Mouse (Mus musculus) splenic B cell, adult 2 months (primary cell): ENCODE data around the gene Pomt2.

Experiments
- DNase-seq: peaks from one replicate; pipeline ENCODE4 v3.0.0-alpha.2; 2011; ENCODE audit warnings: low read depth, low spot score
- H3K27me3 ChIP-seq: 2 replicates; pipeline ENCODE4 v1.6.1; 2012; ENCODE audit warnings: mild to moderate bottlenecking, low read length, moderate library complexity, mixed read lengths; ENCODE audit not compliant: control insufficient read depth, poor library complexity, insufficient read depth, severe bottlenecking
- H3K36me3 ChIP-seq: 2 replicates; pipeline ENCODE4 v1.6.1; 2012; ENCODE audit warnings: mild to moderate bottlenecking, low read length, moderate library complexity, mixed read lengths; ENCODE audit not compliant: control insufficient read depth, poor library complexity, insufficient read depth, severe bottlenecking

Gene Pomt2

DNA sequence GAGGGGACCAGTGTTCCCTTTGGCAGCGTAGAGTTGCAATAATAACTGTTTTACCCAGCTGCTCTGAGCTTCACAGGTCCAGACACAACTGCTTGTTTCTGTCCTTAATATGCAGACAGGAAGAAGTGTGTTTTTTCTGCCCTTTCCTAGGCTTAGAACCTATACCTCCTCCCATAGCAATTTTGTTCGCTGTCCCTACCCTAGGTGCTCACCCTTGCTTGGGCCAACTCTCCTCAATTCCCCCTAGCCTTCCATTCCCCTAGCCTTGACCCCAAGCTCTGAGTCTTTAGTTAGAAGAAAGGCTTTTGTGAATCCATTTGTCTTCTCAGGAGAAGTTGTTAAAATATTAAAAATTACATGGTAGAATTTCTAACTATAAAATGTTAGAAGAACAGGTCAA, 9.0 kb downstream of the Pomt2 start:
- no peak for DNase-seq
- 0 out of 2 replicates have a peak, but pooled peaks cover 3% of the 10 kb centered on the region for H3K36me3 ChIP-seq

DNA sequence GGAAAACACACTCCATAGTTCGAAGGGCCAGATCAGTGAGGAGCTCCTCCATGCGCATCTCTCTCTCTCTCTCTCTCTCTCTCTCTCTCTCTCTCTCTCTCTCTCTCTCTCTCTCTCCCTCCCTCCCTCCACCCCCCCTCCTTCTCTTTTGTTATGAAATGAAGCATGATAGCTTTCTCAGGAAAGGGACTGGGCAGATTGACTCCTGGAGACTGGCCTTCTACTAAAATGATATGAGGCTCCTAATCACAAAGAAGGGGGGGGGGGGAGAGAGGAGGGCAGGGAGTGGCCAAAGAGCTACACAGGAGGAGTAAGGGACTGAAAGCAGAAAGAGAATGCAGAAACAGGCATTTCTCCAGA, 9.4 kb downstream of the Pomt2 start:
- 0 out of 2 replicates have a peak, but pooled peaks cover 3% of the 10 kb centered on the region for H3K36me3 ChIP-seq
- H3K27me3 ChIP-seq: no peaks in the 10 kb centered on the region
- no peak for DNase-seq

More for the DNA sequence above, 9.0 kb downstream of the Pomt2 start:
- no peaks in the 10 kb centered on the region for H3K27me3 ChIP-seq

DNA sequence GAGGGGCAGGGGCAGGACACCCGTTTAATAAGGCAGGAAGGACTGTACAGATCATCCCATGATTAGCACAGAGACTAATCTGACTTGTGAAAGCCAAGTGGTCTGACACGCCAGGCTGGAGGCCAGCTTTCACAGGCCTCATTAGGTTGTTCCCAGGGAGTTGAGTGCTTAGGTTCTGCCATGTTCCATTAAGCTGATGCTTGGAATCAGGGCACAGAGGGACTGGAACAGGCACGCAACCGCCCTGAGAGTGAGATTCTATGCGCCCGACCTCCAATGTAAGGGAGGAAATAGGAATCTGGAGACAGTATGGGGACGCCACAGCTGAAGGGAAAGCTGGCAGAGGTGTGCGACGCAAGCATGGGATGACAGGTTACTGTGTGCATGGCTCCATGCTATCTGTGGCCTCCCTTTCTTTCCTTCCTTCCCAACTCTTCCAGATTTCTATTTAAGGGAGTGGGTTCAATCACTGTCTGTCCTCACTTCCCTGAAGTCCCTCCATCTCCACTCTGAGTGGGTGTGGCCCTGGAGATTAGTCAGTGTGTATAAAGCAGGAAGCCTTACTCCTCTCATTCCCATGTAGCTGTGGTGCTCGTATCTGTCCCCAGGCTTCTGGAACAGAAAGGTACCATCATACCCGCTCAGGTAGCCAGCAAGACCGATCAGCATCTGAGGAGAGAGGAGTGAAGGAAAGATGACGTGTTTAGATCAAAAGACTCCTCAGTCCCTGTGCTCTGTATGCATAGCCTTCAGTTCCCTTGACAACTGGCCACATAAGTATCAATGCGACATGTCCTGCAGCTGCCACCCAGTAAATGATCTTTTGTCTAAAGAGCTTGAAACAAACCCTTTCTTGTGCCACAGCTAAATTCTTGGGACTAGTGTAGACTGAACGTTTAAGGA, 10.1 kb downstream of the Pomt2 start:
- Histone ChIP-seq H3K27me3 (no peaks in the 10 kb centered on the region), H3K36me3 (0 out of 2 replicates have a peak, but pooled peaks cover 3% of the 10 kb centered on the region)
- DNase-seq: no peak

DNA sequence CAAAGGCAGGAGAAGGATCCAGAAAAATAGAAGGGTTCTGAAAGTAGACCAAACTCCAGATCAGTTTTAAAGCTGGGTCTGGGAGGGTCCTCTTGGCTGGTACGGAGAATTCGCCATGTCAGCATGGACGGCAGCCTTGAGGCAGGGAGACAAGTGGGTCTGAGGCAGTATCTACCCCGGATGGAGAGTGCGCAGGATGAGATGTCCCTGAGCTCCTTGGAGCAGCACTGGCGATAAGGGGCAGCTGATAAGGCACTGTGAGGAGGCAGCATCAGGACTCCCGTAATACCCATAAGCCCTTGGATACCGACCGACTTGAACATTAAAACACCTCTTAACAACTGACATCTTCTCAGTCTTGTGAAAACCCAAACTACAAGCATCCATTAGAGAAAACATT, 15.0 kb downstream of the Pomt2 start:
- Histone ChIP-seq H3K27me3 (no peaks in the 10 kb centered on the region), H3K36me3 (0 out of 2 replicates have a peak, but pooled peaks cover 3% of the 10 kb centered on the region)
- no peak for DNase-seq

DNA sequence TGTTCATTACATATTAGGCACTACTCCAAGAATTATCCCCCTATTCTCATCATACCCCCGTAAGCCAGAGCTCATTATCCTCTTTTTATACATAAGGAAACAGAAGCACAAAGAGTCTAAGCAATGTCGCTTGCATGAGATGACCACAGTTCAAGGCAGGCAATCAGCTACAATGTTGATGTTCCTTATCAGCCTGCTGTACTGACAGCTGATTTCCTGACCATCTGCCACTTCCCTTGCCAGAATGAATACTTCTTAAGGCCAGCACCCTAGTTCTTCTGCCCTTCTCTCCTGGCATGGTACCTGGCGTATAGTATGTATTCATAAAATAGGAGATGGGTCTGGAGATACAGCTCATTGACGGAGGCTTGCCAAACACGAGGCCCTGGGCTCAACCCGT, 15.6 kb downstream of the Pomt2 start:
- DNase-seq: no peak
- no peaks in the 10 kb centered on the region for H3K36me3 ChIP-seq
- no peaks in the 10 kb centered on the region for H3K27me3 ChIP-seq

DNA sequence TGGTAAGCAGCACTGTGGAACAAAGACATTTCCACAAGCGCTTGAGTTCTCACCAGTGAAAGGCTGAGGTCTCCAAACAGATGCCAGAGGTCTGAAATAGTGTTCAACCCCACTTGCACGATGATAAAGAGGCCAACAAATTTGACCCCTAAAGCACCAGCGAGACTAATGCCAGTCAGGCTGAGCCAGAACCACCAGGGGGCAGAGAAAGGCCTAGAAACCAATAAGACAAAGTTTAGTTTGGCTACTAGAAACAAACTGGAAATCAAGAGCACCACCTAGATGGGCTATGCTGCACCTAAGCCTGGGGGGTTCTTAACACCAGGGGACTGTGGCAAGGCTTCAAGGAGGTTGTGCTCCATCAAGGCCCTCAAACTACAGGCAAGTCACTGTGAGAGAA, 16.1 kb downstream of the Pomt2 start:
- H3K36me3 ChIP-seq: no peaks in the 10 kb centered on the region; the same call in 1 of the 2 replicates
- H3K27me3 ChIP-seq: no peaks in the 10 kb centered on the region
- peak; percentile 70 for DNase-seq

DNA sequence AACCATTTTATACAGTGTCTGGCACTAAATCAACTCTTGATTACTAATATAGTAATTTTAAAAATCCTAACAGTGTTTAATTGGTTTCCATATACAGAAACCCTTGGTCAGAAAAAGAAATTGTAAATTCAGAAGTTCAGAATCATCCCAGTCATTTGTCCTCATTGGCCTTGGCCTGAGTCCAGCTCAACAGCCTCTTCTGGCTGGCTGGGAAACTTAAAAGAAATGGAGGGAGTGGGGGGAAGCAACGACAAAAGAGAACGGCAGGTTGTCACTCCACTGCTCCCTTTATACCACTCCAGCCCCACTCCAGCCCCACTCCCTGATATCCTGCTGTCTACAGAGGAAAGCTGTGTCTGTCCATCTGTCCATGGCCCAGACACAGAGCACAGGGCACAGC, 16.6 kb downstream of the Pomt2 start:
- no peak for DNase-seq
- Histone ChIP-seq H3K36me3 (no peaks in the 10 kb centered on the region; the same call in 1 of the 2 replicates), H3K27me3 (no peaks in the 10 kb centered on the region)

DNA sequence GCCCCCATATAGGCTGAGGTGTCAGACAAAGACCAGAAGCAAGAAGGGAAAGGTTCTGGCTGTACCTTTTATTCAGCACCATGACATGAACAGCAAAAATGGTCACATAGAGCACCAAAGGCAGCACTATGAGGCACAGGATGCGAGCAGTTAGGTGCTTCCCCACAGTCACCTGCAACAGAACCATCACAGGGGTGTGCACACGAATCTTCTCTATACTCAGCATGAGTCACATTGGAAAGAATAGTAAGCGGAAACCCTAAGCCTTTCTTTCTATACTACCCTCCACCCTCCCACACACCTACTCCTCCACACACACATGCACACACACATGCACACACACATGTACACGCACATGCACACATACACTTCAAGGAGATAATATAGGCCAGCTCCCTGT, 17.5 kb downstream of the Pomt2 start:
- no peaks in the 10 kb centered on the region; the same call in 1 of the 2 replicates for H3K36me3 ChIP-seq
- H3K27me3 ChIP-seq: no peaks in the 10 kb centered on the region
- DNase-seq: no peak

DNA sequence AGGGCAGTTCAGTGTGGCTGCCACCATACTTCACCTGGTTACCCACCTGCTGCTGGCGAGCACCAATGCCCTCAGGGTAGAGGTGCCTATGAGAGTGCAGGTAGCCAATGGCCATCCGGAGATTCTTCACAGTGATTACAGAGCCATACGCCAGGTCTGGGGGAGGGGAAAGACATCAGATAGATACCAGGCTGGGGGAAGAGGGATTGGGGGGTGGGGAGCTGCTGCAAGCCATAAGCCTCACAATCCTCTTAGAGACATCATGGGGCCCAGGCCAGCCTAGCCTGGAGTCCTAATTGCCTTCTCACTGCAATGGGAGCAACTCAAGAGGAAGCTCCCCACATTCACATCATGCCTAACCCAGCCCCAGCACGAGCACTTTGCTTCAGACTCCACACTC, 20.5 kb downstream of the Pomt2 start:
- DNase-seq: no peak
- Histone ChIP-seq H3K27me3 (no peaks in the 10 kb centered on the region), H3K36me3 (no peaks in the 10 kb centered on the region; the same call in 1 of the 2 replicates)

DNA sequence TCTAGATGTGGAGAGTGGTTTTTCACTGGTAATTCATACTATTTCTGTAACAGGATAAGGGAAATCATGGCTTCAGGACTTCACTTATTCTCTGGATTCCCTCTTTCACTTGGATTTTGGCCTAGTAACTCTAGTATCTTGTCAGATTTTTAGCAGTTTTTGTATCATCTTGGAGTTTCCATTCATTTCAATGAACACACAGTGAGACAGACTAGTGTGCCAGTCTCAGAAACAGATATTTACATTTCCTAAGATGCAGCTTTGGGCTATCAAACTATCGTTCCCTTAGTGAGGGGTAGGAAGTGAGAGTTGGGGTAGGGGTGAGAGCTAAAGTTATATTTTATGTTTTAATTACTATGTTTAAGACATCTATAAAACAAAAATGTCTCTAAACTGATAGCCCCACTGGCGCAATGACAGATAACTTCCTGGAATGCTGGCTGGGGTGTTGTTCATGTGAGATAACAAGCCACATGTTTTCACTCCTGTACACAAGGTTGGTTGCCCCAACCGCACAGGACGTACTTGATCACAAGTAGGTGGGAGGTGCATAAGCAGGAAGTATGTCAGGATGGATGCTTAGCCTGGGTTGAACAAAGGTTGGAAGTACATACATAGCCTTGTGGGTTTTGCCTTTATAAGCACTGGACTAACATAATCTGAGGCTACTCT, 25.7 kb downstream of the Pomt2 start:
- Histone ChIP-seq H3K27me3 (no peaks in the 10 kb centered on the region), H3K36me3 (no peaks in the 10 kb centered on the region; the same call in 1 of the 2 replicates)
- no peak for DNase-seq

DNA sequence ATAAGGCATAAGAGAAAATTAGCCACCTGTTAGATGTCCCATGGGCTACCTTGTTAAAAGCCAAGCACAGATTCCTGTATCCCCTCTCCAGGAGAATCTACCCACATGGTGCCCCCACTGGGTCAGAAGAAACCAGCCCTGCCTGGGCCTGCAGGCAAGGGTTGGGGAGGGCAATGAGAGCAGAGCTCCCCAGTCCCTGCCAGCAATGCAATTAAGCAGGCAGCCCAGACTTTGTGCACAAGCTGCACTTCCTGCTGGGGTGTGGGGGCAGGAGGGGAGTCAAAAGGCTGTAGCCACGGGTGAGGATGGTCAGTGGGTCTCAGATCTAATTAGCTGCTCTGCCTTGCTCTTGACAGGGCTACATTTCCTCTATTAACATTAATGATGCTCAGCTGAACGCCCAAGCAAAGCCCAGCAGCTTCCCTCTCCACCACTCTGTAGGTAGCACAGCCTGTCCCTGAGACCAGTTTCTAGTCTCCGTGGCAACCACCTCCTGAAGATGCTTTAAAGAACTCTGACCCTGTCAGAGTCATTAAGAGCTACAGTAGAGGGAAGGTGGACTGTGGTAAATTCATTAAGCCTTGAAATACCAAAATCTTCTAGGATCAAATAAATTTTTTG, 40.3 kb downstream of the Pomt2 start:
- Histone ChIP-seq H3K27me3 (no peaks in the 10 kb centered on the region), H3K36me3 (no peaks in the 10 kb centered on the region)
- DNase-seq: no peak

DNA sequence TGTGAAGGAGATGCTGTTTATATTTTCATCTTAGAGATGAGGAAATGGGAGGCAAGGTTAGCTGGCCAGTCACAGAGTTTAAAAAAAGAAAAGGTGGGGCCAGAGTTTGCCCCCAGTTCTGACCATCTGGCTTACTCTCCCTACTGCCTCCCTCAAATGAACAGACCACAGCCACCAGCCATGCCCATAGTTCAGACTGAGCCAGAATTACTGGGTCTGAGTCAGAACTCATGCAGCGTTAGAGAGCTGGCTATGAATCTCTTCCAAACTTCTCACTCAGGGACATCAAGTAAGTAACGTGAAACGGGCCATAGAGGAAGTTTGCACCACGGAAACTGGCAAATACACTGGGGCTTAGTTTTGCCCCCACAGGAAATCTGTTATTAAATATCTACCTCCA, 43.0 kb downstream of the Pomt2 start:
- Histone ChIP-seq H3K36me3 (no peaks in the 10 kb centered on the region), H3K27me3 (no peaks in the 10 kb centered on the region)
- DNase-seq: no peak

DNA sequence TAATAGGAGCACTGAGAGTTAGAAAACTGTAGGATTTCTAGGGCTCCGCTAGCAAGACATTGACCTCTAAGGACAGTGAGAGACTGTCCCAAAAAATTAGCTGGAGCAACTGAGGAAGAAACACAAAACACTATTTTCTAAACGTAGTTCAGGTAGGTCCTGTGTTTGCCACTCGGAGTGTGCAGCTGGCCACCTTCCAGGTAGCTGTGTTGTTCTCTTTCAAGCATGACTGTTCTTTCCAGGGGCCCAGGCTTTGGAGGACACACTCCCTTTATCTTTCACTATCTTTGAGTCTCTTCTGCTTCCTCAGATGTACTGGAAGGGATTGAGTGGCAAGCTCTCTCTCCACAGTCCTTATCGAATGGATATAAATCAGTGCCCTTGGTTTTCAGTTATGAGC, 44.3 kb downstream of the Pomt2 start:
- no peaks in the 10 kb centered on the region for H3K27me3 ChIP-seq
- no peaks in the 10 kb centered on the region for H3K36me3 ChIP-seq
- DNase-seq: no peak

DNA sequence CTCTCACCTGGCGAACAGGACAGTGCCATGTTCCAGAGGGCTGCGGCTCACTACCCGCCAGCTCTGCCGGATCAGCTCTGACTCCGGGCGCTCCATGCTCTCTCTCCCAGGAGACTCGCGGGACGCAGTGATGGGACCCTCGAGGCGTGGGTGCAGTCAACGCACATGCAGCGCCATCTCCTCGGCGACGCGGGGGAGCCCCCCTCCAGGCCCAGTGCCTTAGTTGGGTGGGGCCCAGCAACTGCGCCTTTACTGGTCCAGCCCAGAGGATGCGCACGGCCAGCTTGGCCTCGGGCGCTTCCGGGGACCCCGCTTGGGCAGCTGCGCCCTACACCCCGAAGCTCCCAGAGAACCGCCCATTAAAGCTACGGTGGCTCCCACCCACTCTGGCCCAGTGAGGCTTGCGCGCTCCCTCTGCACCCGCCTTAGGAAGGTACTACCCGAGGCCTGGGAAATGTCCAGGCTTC, 45.6 kb downstream of the Pomt2 start, which contains the start of gene Ngb:
Gene Ngb, minus strand, starts transcription at position 375 of the 467 bp plus-strand sequence.
- Histone ChIP-seq H3K27me3 (no peaks in the 10 kb centered on the region), H3K36me3 (no peaks in the 10 kb centered on the region)
- no peak for DNase-seq

DNA sequence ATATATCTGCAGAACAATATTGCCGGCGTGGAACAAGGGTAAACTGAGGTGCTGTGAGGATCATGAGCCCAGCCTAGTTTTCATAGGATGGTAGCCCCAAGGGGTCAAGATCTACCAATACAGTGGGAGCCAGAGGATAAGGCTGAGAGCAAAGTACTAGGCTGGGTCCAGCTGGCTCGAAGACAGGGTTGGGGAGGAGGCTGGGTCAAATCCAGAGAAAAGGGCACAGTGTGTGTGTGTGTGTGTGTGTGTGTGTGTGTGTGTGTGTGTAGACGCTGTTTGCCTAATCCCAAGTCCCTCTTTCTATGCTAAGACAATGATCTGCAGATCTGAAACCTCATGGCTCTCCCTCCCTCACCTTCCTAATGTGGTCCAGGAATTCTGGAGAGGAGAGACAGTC, 47.4 kb downstream of the Pomt2 start:
- no peak for DNase-seq
- no peaks in the 10 kb centered on the region for H3K27me3 ChIP-seq

More for the DNA sequence above, 47.4 kb downstream of the Pomt2 start:
- no peaks in the 10 kb centered on the region for H3K36me3 ChIP-seq
